ENCODE assay signal across 12 mouse cellular contexts in genomic region chr13:114011019-114011418, GRCm38 (mm10).
A peak's percentile ranks its signal among the peaks of the same experiment; 100 is the strongest.
DNase-seq lines count a peak whose midpoint lies in the region; ATAC-seq and TF ChIP-seq lines count a peak whose summit lies in the region.
"Had no signal": no experiment of that assay in that cellular context is flagged by ENCODE, and none has a peak within 500 bp of the region (broad histone marks: within the 10 kb centered on the region; RNA-seq: fewer than 3 reads in every experiment).

No protein-coding gene starts in this region.

- no peaks in the 10 kb centered on the region for H3K9me3 ChIP-seq in stomach, embryonic 14.5 days (ENCODE audit: control insufficient read depth, low read depth, low read length)
- H3K9me3 ChIP-seq in stomach, postnatal 0 days (ENCODE audit: control insufficient read depth, low read length), result no peaks in the 10 kb centered on the region
- H3K9me3 ChIP-seq: intestine, embryonic 15.5 days had no signal

- H3K9ac ChIP-seq in stomach, embryonic 14.5 days (replicated peaks; ENCODE audit: low read depth, low read length), result no peak overlapping the region
- H3K9ac ChIP-seq in stomach, postnatal 0 days (ENCODE audit: low read length), result no peak overlapping the region
- H3K9ac ChIP-seq: intestine, embryonic 15.5 days had no signal

- H3K27me3 ChIP-seq in stomach, embryonic 14.5 days (ENCODE audit: control insufficient read depth, insufficient read depth, low read length), result no peaks in the 10 kb centered on the region
- no peaks in the 10 kb centered on the region for H3K27me3 ChIP-seq in stomach, postnatal 0 days (ENCODE audit: control insufficient read depth, insufficient read depth, low read length)
- H3K27me3 ChIP-seq: CH12.LX; intestine, embryonic 15.5 days; megakaryocyte, embryonic 14.5 days had no signal

- no peaks in the 10 kb centered on the region for H3K36me3 ChIP-seq in stomach, embryonic 14.5 days (ENCODE audit: control insufficient read depth, insufficient read depth, low read length)
- H3K36me3 ChIP-seq in stomach, postnatal 0 days (ENCODE audit: control insufficient read depth, insufficient read depth, low read length), result no peaks in the 10 kb centered on the region
- H3K36me3 ChIP-seq: intestine, embryonic 15.5 days had no signal

- TF ChIP-seq EP300 in stomach, postnatal 0 days (optimal IDR thresholded peaks at IDR 0.05), result no peak

- H3K4me2 ChIP-seq in stomach, embryonic 14.5 days (replicated peaks; ENCODE audit: low read depth, low read length), result no peak overlapping the region
- H3K4me2 ChIP-seq in stomach, postnatal 0 days (replicated peaks; ENCODE audit: low read depth), result no peak overlapping the region
- H3K4me2 ChIP-seq: intestine, embryonic 15.5 days had no signal

- peak; percentile 23; the same call in 1 of the 2 replicates for ATAC-seq in stomach, embryonic 14.5 days (ENCODE audit: insufficient number of reproducible peaks, insufficient read depth, low FRiP score, low read depth)
- ATAC-seq in stomach, postnatal 0 days (ENCODE audit: low FRiP score, low TSS enrichment), result no peak
- ATAC-seq: intestine, embryonic 15.5 days had no signal

- no peak for DNase-seq in stomach, postnatal 0 days (ENCODE audit: low spot score)
- peak; percentile 40 for DNase-seq in heart, adult 8-10 months (ENCODE audit: low spot score)
- DNase-seq in mesoderm, embryonic 11.5 days (ENCODE audit: low read depth, low spot score), result peak; percentile 58
- no peak for DNase-seq in lung, adult 18-20 months
- DNase-seq in urinary bladder, postnatal 4 days (ENCODE audit: low spot score in 2 of 2), result no peak
- DNase-seq in frontal cortex, postnatal 36 days (ENCODE audit: low spot score in 2 of 2), result no peak
- no peak for DNase-seq in frontal cortex, postnatal 25 days (ENCODE audit: low spot score in 2 of 2)
- DNase-seq: spleen, adult 18-20 months had no signal

- WGBS in stomach, embryonic 14.5 days, result 69% methylated on average over 12 of the region's 12 CpGs
- WGBS in stomach, postnatal 0 days, result 73% methylated on average over 12 of the region's 12 CpGs

- H3K27ac ChIP-seq in stomach, embryonic 14.5 days (ENCODE audit: low read length), result no peak overlapping the region
- no peak overlapping the region for H3K27ac ChIP-seq in stomach, postnatal 0 days (replicated peaks)
- H3K27ac ChIP-seq: intestine, embryonic 15.5 days had no signal

- H3K4me1 ChIP-seq in stomach, embryonic 14.5 days (ENCODE audit: control insufficient read depth, insufficient read depth, low read length), result 0 out of 2 replicates have a peak, but pooled peaks cover 2% of the 10 kb centered on the region
- H3K4me1 ChIP-seq in stomach, postnatal 0 days (replicated peaks; ENCODE audit: control insufficient read depth, insufficient read depth), result no peaks in the 10 kb centered on the region
- H3K4me1 ChIP-seq: megakaryocyte, embryonic 14.5 days had no signal

- TF ChIP-seq CTCF in stomach, postnatal 0 days (IDR thresholded peaks at IDR 0.05; ENCODE audit: low read depth), result no peak

- no peak overlapping the region for H3K4me3 ChIP-seq in stomach, embryonic 14.5 days (ENCODE audit: low read depth, low read length)
- H3K4me3 ChIP-seq in stomach, postnatal 0 days (ENCODE audit: low read depth, low read length), result no peak overlapping the region
- H3K4me3 ChIP-seq: intestine, embryonic 15.5 days; megakaryocyte, embryonic 14.5 days had no signal

Comparison
In these comparisons a context has a peak if more than half of its experiments do, and no peak if none do; other contexts are left out.
1. DNase-seq: peak in heart, adult 8-10 months (single experiment) and mesoderm, embryonic 11.5 days (single experiment); none in stomach, postnatal 0 days (single experiment), lung, adult 18-20 months (0 of 2), urinary bladder, postnatal 4 days (0 of 2), frontal cortex, postnatal 36 days (0 of 2) and frontal cortex, postnatal 25 days (0 of 2).